Mouse (Mus musculus) pancreas, adult 10 weeks (tissue): ENCODE measurements around the gene Cdkn1b. TPM values are rescaled to one million over a fixed set of nuclear protein-coding genes. Genes with fewer than 3 reads are reported as not detected.

ENCODE experiments used
- polyA plus RNA-seq: library from polyadenylated mRNA; stranded (reverse); fragments of 350-450 nt; fragmentation: Illumina TruSeq; extraction: RNeasy Lipid Tissue Mini Kit (QIAGEN cat#74804); gene quantifications from one replicate; pipeline ENCODE4 v1.2.3, GENCODE M21; 2015; ENCODE audit warnings: low read depth, low replicate concordance; ENCODE audit not compliant: insufficient read depth

Gene Cdkn1b
- 13.5 TPM for polyA plus RNA-seq

DNA sequence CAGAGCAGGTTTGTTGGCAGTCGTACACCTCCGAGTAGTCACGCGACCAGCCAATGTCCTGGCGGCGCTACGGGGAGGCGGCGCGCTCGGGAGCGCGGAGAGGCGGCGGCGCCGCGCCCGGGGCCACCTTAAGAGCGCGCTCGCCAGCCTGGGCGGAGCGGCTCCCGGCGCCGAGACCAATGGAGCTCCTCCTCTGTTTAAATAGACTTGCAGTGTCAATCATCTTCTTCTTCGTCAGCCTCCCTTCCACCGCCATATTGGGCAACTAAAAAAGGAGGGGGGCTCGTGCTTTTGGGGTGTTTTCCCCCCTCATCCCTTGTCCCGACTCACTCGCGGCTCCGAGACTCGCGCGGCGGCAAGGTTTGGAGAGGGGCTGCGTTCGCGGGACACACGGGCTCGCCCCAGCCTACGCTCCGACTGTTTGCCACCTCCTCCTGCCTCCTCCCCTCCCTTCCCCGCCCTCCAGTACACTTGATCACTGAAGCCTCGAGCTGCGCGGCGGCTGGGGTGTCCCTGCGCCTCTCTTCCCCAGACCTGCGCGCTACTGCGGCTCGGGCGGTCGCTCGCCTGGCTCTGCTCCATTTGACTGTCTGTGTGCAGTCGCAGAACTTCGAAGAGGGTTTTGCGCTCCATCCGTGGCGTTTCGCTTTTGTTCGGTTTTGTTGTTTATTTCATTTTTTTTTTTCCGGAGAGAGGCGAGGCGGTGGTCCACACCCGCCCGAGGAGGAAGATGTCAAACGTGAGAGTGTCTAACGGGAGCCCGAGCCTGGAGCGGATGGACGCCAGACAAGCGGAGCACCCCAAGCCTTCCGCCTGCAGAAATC, at the start of gene Cdkn1b:
Gene Cdkn1b, plus strand, starts transcription at position 212 of the 824 bp plus-strand sequence.

DNA sequence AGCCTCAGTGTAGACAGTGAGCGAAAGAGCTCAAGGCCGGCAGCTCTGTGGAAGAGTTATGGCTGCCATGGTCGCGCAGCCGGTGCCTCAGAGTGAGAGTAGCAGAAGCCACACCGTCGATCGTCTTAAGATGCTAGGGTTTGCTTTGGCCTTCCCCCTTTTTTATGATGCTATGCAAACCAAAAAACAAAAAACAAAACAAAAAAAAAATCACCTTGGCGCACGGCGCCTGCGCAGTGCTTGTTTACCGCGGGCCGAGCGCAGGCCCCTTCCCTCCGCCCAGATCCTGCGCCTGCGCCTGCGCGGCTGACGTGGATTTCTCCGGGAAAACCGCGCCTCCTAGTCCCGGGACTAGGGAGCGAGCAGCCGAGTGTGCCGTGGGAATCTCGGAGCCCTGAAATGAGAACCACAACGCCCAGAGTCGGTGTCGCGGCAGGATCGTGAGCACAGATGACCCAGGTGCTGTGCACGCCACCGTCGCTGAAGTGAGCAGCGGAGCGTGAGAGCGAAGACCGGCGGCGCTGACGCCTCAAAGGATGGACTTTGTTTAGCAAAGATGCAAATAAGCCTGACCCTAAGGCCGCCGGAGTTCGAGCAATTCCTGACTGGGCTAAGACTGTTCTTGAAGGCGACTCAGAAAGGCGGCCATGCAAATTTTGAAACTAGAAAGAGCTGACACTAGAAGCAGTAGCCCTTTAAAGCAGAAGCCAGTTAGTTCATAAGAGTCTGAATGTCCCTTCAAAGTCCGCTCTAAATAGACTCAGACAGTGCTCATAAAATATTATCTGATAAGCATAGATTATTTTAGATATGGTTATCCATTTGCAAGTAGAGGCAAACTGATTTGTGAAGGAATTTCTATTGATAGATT, 21.9 kb upstream of the Cdkn1b start, which contains the start of gene Gpr19:
Gene Gpr19, minus strand, starts transcription at position 484 of the 871 bp plus-strand sequence.

Other genes starting within 250 kb of the Cdkn1b start
- 3.2 TPM for gene Dusp16, start 127.8 kb upstream of the Cdkn1b start, polyA plus RNA-seq
- gene Crebl2, start 90.2 kb upstream of the Cdkn1b start, polyA plus RNA-seq = 4.7 TPM
- 2.8 TPM for gene Gpr19, start 21.8 kb upstream of the Cdkn1b start, polyA plus RNA-seq
- gene Apold1, start 61.3 kb downstream of the Cdkn1b start, polyA plus RNA-seq = 2.0 TPM
- 11.9 TPM for gene Ddx47, start 91.2 kb downstream of the Cdkn1b start, polyA plus RNA-seq
- 2.6 TPM for gene Gprc5a, start 145.2 kb downstream of the Cdkn1b start, polyA plus RNA-seq
- gene Gprc5d, start 197.9 kb downstream of the Cdkn1b start, polyA plus RNA-seq = not detected